Mouse (Mus musculus) thymus, postnatal 10 days (tissue): ENCODE data around the gene Dnah14.
"Not testable (repeated sequence)": the region's sequence is repeated elsewhere in the genome, so short reads cannot be mapped to it uniquely, and the experiment has no call there.

Experiments used
- DNase-seq, 2 experiments: peaks; one replicate each; pipeline ENCODE4 v3.0.0; 2021; ENCODE audit warnings: low spot score in 2 of 2

Dnah14 gene

DNA sequence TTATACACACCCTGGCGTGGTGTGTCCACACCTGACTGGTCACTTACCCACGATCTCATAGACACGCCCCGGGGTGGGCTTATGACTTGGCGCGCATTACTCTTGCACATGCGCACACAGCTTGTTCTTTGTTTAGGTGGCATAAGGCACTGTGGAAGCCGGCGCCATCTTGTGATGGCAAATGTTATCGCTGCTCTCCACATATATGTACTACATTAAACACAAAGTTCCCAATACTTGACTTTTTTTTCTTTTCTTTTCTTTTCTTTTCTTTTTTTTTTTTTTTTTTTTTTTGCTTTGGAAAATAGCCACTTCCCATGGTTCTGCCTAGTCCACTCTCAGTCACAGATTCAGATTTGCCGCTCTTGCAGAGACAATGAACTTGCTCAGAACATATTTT, 206.2 kb downstream of the Dnah14 start:
- not testable (repeated sequence) for DNase-seq

DNA sequence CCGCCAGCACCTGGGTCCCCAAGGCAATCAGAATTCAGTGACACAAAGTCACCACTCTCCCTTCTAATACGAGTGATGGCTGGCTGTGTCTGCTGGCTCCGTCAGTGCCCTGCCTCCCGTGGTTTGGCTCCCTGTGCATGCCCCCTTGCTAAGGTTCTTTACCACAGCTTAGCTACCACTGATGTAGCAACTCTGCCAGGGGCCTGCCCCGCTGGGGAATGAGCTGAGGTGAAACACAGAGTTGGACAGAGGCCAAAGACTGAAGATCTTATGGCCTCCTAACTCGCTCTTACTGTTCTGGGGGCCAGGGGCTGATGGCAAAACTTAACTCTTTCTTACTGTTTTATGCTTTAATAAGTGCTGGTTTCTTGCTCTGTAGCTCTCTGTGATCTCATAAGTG, 213.6 kb downstream of the Dnah14 start:
- no peak for DNase-seq

- DNase-seq = no peak
These were observed 217.2 kb downstream of the Dnah14 start for GRCm38 (mm10) chr1:181793541-181793940.

DNA sequence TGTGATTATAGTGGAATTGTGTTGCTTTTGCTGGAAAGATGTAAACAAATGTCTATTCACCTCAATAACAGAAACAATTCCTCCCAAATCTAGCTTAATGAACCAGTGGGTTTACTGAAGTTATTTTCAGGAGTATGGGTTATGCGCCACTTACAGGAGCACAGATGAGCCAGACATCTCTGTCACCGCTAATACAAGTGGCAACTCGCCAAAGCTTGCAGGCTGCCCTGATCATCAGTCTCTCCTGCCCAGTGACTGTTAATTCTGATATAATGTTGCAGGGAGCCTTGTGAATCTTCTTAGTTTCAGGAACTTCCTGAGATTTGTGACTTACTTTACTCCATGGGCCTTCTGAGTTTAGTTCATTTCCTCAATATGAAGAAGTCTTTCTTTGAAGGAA, 223.6 kb downstream of the Dnah14 start:
- DNase-seq = no peak

DNA sequence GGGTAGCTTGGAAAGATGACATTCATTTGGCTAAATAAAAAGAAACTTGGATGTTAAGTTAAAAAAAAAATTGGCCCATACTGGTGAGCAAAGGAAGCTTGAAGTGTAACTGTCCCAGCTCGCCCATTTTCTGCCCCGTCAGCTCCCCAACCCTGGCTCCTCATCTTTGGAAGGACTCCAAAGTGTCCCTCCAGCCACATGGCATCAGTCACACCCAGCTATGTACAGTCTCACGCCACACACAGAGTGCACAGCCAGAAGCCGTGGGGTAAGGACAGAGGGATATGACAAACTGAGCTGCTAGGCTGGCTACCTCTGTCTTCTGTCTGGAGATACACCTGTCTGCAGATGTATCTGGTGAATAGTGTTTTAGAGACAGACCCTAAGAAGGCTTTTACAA, 224.3 kb downstream of the Dnah14 start:
- no peak for DNase-seq

GRCm38 (mm10) chr1:181811481-181812223, 235.3 kb downstream of the Dnah14 start:
- no peak for DNase-seq

DNA sequence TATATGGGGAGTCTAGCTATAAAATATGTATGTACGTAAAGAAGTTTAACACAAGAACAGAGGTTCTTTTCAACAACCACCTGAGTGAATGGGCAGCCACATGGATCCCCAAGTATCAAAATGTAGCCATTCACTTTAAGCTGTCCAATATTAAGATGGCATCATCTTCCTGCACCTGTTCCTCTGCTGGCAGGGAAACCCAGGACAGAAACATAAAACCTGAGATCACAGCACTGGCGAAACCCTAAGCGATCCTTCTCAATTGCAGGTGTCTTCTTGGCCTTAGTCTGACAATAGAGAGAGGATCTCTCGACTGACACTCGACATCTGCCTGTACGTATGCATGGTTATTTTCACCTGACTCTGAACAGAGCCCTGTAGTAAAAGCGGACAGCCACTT, 250.4 kb downstream of the Dnah14 start:
- no peak for DNase-seq

GRCm38 (mm10) chr1:181828365-181828764, 252.0 kb downstream of the Dnah14 start:
- DNase-seq = peak; percentile 58 to 75

DNA sequence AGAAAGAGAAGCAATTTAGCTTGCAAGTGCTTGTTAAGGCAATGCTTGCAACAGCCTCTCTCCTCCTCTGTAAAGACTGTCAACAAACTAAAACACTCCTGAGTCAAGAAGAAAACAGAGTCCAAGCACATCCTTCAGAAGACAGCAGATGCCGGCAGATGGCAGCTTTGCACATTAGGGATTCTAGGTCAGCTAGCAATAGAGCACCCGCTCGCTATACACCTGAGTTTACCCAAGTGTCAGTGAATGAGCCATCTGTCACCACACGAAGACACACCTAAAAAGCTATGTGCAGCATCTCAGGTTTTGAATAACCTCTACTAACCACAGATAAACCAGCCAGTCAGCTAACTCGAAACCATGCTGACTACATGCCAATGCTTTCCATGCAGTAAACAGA, 256.4 kb downstream of the Dnah14 start:
- no peak for DNase-seq

- no peak for DNase-seq
These were observed 256.8 kb downstream of the Dnah14 start for GRCm38 (mm10) chr1:181833143-181833542.

- no peak for DNase-seq
These were observed 261.8 kb downstream of the Dnah14 start for GRCm38 (mm10) chr1:181838111-181838510.

DNA sequence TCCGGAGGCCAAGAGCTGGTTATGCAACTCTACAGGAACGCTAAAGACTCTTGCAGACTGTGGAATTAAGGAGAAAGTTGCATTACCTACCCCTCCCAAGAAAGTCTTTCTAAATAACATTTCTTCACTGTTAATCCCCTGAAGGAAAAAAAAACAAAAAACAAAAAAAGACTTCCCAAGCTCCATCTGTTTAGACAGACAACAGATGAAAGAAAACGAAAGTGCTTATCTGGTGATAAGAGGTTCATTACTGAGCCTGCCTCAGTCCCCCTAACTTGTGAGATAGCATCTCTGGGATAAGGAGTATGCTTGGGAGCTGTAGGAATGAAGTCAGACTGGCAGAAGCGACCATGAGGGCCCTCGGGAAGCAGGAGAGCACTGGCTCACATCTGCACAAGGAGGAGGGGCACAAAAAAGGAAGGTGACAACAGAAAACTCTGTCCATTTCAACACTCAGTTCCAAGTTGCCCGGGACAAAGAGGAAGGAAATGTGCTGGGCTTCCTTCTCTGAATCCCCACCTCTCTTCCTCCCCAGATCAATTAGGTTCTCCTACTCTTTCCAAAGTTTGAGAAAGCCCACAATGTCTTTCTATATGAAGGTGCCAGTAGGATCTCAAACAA, 263.5 kb downstream of the Dnah14 start:
- DNase-seq = no peak

GRCm38 (mm10) chr1:181841396-181841795, 265.0 kb downstream of the Dnah14 start:
- DNase-seq = peak; percentile 48 to 52

- DNase-seq = peak; percentile 89
These were observed 265.7 kb downstream of the Dnah14 start for GRCm38 (mm10) chr1:181841864-181842672.

DNA sequence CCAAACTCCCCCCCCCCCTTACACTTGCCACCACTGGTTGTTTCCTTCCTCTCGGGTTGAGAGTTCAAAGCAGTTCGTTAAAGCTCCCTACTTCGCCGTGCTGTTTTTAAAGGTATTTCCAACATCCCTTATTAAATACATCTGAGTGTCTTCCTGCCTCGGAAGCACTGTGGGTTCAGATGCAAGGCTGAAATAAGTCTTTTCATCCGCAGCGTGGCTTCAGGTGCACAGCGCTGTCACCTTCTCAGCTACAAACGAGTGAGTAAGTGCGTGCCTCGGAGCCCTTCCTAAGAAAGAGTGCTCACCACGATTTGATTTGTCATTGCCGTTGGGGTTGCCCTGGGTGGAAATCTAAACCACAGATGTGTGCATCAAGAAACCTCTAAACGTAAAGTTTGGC, 266.4 kb downstream of the Dnah14 start, which contains the start of gene Lbr:
TSS of gene Lbr (minus strand) at position 266 of the 400 bp plus-strand sequence.
- DNase-seq = peak in 1 of 2 experiments; percentile 55

DNA sequence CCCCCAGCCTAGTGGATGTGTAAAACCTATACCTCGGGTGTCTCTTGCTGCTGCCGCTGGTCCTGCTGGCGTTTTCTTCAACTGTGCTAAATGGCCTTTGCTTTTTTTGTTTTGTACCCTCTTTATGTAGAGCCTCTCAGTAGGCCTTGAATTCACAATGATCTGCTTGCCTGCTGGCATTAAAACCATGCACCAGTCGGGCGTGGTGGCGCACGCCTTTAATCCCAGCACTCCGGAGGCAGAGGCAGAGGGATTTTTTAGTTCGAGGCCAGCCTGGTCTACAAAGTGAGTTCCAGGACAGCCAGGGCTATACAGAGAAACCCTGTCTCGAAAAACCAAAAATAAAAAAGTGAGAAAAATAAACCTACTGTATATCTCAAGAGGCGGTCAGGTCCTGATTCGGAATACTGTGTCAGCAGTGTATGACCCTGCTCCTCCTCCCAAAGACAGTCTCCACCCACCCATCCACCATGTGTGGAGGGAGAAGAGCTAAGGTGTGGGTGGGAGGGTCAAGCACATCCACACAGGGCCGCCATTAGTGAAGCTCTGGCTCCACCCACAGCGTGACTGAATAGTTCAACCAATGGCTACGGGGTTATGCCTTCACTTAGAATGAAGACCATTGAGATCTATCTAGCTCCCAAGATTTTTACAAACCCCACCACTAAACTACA, 268.7 kb downstream of the Dnah14 start:
- DNase-seq = no peak

GRCm38 (mm10) chr1:181845767-181846166, 269.4 kb downstream of the Dnah14 start:
- DNase-seq = no peak

GRCm38 (mm10) chr1:181847396-181847795, 271.0 kb downstream of the Dnah14 start:
- no peak for DNase-seq

DNA sequence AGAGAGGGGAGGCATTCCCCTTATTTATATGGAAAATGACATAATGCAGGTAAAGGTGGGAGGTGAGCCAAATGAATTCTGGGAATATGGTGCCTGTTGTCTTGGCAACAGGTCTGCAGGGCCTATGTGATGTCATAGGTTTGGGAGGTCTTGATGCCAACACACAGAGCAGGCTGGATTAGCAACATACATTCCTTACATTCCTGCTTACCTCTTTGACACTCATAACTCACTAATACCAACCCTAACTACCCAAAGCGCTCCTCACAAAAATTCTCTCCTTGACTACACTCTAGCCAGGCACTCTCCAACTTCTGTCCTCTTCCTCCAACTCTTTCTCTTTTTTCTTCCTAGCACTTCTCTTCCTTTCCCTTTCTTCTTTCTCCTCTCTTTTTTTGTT, 271.9 kb downstream of the Dnah14 start:
- no peak for DNase-seq

- DNase-seq = no peak
These were observed 274.1 kb downstream of the Dnah14 start for GRCm38 (mm10) chr1:181850441-181850840.

- DNase-seq = peak; percentile 7 to 15
These were observed 275.4 kb downstream of the Dnah14 start for GRCm38 (mm10) chr1:181851521-181852310.
